Mouse (Mus musculus): ENCODE measurements around the gene Gm27021. TPM values are rescaled to one million over a fixed set of nuclear protein-coding genes. Genes with fewer than 3 reads are reported as not detected.

Gm27021 gene
- polyA plus RNA-seq, 1 experiment from 2014 or later = 3.1 TPM

DNA sequence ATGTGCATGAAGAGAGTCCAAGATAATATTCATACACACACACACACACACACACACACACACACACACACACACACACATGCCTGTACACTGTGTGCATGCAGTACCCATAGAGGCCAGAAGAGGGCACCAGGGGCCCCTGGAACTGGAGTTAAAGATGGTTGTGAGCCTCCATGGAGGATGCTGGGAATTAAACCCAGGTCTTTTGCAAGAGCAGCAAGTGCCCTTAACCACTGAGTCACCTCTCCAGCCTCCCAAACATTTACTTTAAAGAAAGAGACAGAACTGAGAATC is 30.0 kb upstream of the Gm27021 start:
- peaks cover 6% of the 10 kb centered on the region; the same call in 1 of the 2 replicates for H3K9me3 ChIP-seq (replicated peaks)
- DNase-seq (ENCODE audit: low spot score) = no peak
- no peaks in the 10 kb centered on the region for H3K27me3 ChIP-seq (ENCODE audit: low read depth, poor library complexity, severe bottlenecking)
- H3K27ac ChIP-seq (replicated peaks) = no peak overlapping the region
- H3K4me1 ChIP-seq = peaks cover 14% of the 10 kb centered on the region; the same call in 1 of the 2 replicates
- no peaks in the 10 kb centered on the region for H3K36me3 ChIP-seq
- H3K4me3 ChIP-seq = no peak overlapping the region

DNA sequence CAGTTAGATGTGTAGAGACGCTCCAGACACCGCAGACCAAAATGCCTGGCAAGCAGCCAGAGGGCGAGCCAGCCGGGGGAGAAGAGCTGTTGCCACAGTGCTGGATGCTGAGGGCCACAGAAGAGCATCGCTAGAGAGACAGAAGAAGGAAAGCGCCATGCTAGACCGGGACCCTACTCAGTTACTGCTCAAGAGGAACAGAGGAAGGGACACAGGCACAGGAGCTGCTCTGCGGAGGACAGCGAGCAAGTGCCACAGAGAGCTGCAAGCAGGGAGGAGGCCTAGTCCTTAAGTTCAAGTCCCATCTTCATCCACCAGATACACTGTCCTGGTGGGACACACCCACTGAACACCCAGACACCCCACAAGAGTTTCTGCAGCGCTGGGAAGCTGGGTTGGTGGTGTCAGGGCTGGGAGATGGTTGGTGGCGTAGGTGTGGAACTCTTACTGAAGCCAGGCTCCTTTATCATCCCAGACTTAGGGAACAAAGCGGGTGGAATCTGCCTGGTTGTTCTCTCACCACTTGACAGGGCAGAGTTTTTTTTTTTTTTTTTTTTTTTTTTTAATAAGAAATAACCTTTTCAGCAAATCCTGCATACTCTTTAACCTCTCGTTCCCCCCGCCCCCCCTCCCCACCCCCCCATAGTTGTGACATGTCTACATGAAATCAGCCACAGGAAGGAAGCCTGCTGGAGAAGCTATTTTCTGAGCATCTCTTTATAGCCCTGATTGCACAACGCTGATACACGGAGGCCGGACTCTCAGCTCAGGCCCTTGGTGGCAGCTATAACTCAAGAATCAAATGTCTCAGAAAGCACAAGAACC is 29.5 kb upstream of the Gm27021 start:
- H3K27me3 ChIP-seq (ENCODE audit: low read depth, poor library complexity, severe bottlenecking) = no peaks in the 10 kb centered on the region
- H3K9me3 ChIP-seq (replicated peaks) = peaks cover 6% of the 10 kb centered on the region; the same call in 1 of the 2 replicates
- H3K27ac ChIP-seq (replicated peaks) = no peak overlapping the region
- peaks cover 14% of the 10 kb centered on the region; the same call in 1 of the 2 replicates for H3K4me1 ChIP-seq
- no peak for DNase-seq (ENCODE audit: low spot score)
- WGBS = 88% methylated on average over 17 of the region's 17 CpGs
- no peak overlapping the region for H3K4me3 ChIP-seq
- H3K36me3 ChIP-seq = no peaks in the 10 kb centered on the region

- DNase-seq (ENCODE audit: low spot score) = peak; percentile 13
- Histone ChIP-seq H3K4me1 (peaks cover 14% of the 10 kb centered on the region; the same call in 1 of the 2 replicates), H3K36me3 (no peaks in the 10 kb centered on the region), H3K9me3 (replicated peaks) (peaks cover 6% of the 10 kb centered on the region; the same call in 1 of the 2 replicates), H3K4me3 (no peak overlapping the region), H3K27me3 (ENCODE audit: low read depth, poor library complexity, severe bottlenecking) (no peaks in the 10 kb centered on the region), H3K27ac (replicated peaks) (0 out of 2 replicates have a peak overlapping the region, but pooled peaks have one; percentile 6)
- WGBS = 70% methylated on average over 13 of the region's 13 CpGs
Observed at GRCm38 (mm10) chr8:120696401-120697153, 28.7 kb upstream of the Gm27021 start.

- H3K36me3 ChIP-seq = no peaks in the 10 kb centered on the region
- DNase-seq (ENCODE audit: low spot score) = peak; percentile 25
Observed at GRCm38 (mm10) chr8:120693861-120694493, 26.1 kb upstream of the Gm27021 start.

DNA sequence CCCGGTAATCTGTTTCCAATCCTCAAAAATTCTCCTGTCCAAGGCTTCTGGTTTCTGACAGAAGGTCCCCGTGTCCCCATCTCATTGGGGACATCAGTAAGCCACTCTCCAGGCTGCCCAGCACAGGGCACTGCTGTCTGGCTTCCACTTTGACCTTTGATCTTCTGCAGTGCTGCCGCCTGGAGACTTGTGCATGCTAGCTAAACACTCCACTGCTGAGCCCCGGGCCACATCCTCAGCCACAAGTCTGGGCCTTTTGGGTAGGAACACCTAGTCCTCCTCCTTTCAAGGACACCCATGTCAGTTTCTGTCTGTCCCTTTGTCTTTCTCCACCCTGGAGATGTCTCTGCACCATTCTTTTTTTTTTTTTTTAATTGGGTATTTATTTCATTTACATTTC is 25.1 kb upstream of the Gm27021 start:
- DNase-seq (ENCODE audit: low spot score) = no peak
- Histone ChIP-seq H3K36me3 (no peaks in the 10 kb centered on the region), H3K4me1 (peaks cover 14% of the 10 kb centered on the region; the same call in 1 of the 2 replicates), H3K27me3 (ENCODE audit: low read depth, poor library complexity, severe bottlenecking) (peaks cover 4% of the 10 kb centered on the region), H3K27ac (replicated peaks) (no peak overlapping the region), H3K4me3 (no peak overlapping the region), H3K9me3 (replicated peaks) (peaks cover 3% of the 10 kb centered on the region; the same call in 1 of the 2 replicates)
- 73% methylated on average over 4 of the region's 4 CpGs for WGBS

More at GRCm38 (mm10) chr8:120693861-120694493, 26.1 kb upstream of the Gm27021 start:
- Histone ChIP-seq H3K4me3 (no peak overlapping the region), H3K27ac (replicated peaks) (no peak overlapping the region), H3K9me3 (replicated peaks) (peaks cover 6% of the 10 kb centered on the region; the same call in 1 of the 2 replicates), H3K4me1 (peaks cover 14% of the 10 kb centered on the region; the same call in 1 of the 2 replicates), H3K27me3 (ENCODE audit: low read depth, poor library complexity, severe bottlenecking) (no peaks in the 10 kb centered on the region)
- 60% methylated on average over 22 of the region's 22 CpGs for WGBS

GRCm38 (mm10) chr8:120688511-120688910 is 20.6 kb upstream of the Gm27021 start:
- Histone ChIP-seq H3K27me3 (ENCODE audit: low read depth, poor library complexity, severe bottlenecking) (peaks cover 15% of the 10 kb centered on the region), H3K4me1 (peaks cover 10% of the 10 kb centered on the region; the same call in 1 of the 2 replicates), H3K36me3 (no peaks in the 10 kb centered on the region), H3K27ac (replicated peaks) (no peak overlapping the region), H3K9me3 (replicated peaks) (no peaks in the 10 kb centered on the region), H3K4me3 (no peak overlapping the region)
- 91% methylated on average over 7 of the region's 7 CpGs for WGBS
- no peak for DNase-seq (ENCODE audit: low spot score)

GRCm38 (mm10) chr8:120687786-120688185 is 19.9 kb upstream of the Gm27021 start:
- Histone ChIP-seq H3K9me3 (replicated peaks) (no peaks in the 10 kb centered on the region), H3K27me3 (ENCODE audit: low read depth, poor library complexity, severe bottlenecking) (peaks cover 22% of the 10 kb centered on the region), H3K36me3 (no peaks in the 10 kb centered on the region), H3K27ac (replicated peaks) (no peak overlapping the region), H3K4me3 (no peak overlapping the region), H3K4me1 (peaks cover 10% of the 10 kb centered on the region; the same call in 1 of the 2 replicates)
- 77% methylated on average over 8 of the region's 8 CpGs for WGBS
- no peak for DNase-seq (ENCODE audit: low spot score)

GRCm38 (mm10) chr8:120686576-120686975 is 18.7 kb upstream of the Gm27021 start:
- Histone ChIP-seq H3K9me3 (replicated peaks) (no peaks in the 10 kb centered on the region), H3K4me3 (no peak overlapping the region), H3K36me3 (no peaks in the 10 kb centered on the region), H3K27me3 (ENCODE audit: low read depth, poor library complexity, severe bottlenecking) (peaks cover 29% of the 10 kb centered on the region), H3K4me1 (peaks cover 10% of the 10 kb centered on the region; the same call in 1 of the 2 replicates), H3K27ac (replicated peaks) (no peak overlapping the region)
- DNase-seq (ENCODE audit: low spot score) = no peak
- WGBS = 85% methylated on average over 5 of the region's 5 CpGs

DNA sequence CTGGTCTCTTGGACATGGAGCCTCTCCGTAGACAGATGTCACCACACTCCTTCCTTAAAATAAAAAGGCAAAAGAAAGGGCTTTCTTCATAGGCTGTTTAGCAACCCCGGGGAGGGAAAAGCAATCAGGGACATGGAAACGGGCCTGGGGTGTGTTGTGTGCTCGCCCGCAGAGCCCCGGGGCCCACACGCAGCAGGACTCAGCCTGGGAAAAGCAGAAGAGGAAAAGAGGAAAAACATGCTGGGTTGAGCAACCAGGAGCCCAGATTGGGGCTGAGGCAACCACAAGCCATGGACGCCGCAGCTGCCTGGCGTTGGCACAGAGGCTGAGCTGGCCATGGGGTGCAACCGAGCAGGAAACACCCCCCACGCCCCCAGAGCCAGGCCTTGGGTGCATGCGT is 18.2 kb upstream of the Gm27021 start:
- Histone ChIP-seq H3K27ac (replicated peaks) (0 out of 2 replicates have a peak overlapping the region, but pooled peaks have one; percentile 19), H3K4me1 (peaks cover 10% of the 10 kb centered on the region; the same call in 1 of the 2 replicates), H3K27me3 (ENCODE audit: low read depth, poor library complexity, severe bottlenecking) (peaks cover 29% of the 10 kb centered on the region), H3K4me3 (no peak overlapping the region), H3K36me3 (no peaks in the 10 kb centered on the region), H3K9me3 (replicated peaks) (no peaks in the 10 kb centered on the region)
- no peak for DNase-seq (ENCODE audit: low spot score)
- WGBS = 82% methylated on average over 13 of the region's 13 CpGs

GRCm38 (mm10) chr8:120685591-120685990 is 17.7 kb upstream of the Gm27021 start:
- H3K36me3 ChIP-seq = no peaks in the 10 kb centered on the region
- H3K27me3 ChIP-seq (ENCODE audit: low read depth, poor library complexity, severe bottlenecking) = peaks cover 29% of the 10 kb centered on the region
- no peak overlapping the region for H3K27ac ChIP-seq (replicated peaks)
- H3K4me1 ChIP-seq = peaks cover 10% of the 10 kb centered on the region; the same call in 1 of the 2 replicates
- H3K4me3 ChIP-seq = no peak overlapping the region
- no peaks in the 10 kb centered on the region for H3K9me3 ChIP-seq (replicated peaks)
- 83% methylated on average over 8 of the region's 8 CpGs for WGBS
- DNase-seq (ENCODE audit: low spot score) = no peak

DNA sequence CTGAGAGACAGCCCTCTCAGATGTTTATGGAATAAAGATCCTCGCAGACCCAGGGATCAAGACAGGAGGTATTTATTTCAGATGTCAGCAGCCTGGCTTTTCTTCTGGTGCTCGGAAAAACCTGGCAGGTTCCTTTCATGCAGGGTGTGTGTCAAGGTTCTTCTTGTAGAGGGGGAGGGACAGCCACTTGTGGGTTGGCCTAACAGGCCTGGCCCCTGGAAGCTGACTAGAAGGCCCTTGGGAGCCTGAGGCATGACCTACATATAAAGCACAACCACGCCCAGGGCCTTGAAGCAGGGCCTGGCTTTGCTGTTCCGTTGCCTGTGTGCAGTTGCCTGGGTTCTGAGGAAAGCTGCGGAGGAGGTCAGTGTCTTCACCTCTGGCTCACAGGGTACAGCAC is 17.2 kb upstream of the Gm27021 start:
- H3K27me3 ChIP-seq (ENCODE audit: low read depth, poor library complexity, severe bottlenecking) = peaks cover 29% of the 10 kb centered on the region
- no peak overlapping the region for H3K27ac ChIP-seq (replicated peaks)
- 83% methylated on average over 5 of the region's 5 CpGs for WGBS
- H3K4me1 ChIP-seq = peaks cover 10% of the 10 kb centered on the region; the same call in 1 of the 2 replicates
- no peak for DNase-seq (ENCODE audit: low spot score)
- no peaks in the 10 kb centered on the region for H3K9me3 ChIP-seq (replicated peaks)
- H3K36me3 ChIP-seq = no peaks in the 10 kb centered on the region
- no peak overlapping the region for H3K4me3 ChIP-seq

- H3K4me3 ChIP-seq = no peak overlapping the region
- H3K4me1 ChIP-seq = peaks cover 10% of the 10 kb centered on the region; the same call in 1 of the 2 replicates
- H3K9me3 ChIP-seq (replicated peaks) = no peaks in the 10 kb centered on the region
- no peaks in the 10 kb centered on the region for H3K36me3 ChIP-seq
- no peak overlapping the region for H3K27ac ChIP-seq (replicated peaks)
- 66% methylated on average over 5 of the region's 5 CpGs for WGBS
- no peak for DNase-seq (ENCODE audit: low spot score)
- H3K27me3 ChIP-seq (ENCODE audit: low read depth, poor library complexity, severe bottlenecking) = peaks cover 37% of the 10 kb centered on the region
Observed at GRCm38 (mm10) chr8:120684082-120684481, 16.2 kb upstream of the Gm27021 start.
